Mouse (Mus musculus) C2C12 (cell line): Measurements from ENCODE around the gene Hc.

Experiments
- CTCF ChIP-seq: IDR thresholded peaks from one replicate; pipeline ENCODE4 v1.5.1; 2011; ENCODE audit not compliant: control insufficient read depth, insufficient read depth, insufficient read length
- MAX ChIP-seq: IDR thresholded peaks from one replicate; pipeline ENCODE4 v1.6.1; 2011; ENCODE audit warnings: mild to moderate bottlenecking, control low read depth
- MYOG ChIP-seq: IDR thresholded peaks from one replicate; pipeline ENCODE4 v1.6.1; 2011; ENCODE audit not compliant: control insufficient read depth, insufficient read length; ENCODE audit errors: extremely low read depth
- USF1 ChIP-seq: IDR thresholded peaks from one replicate; pipeline ENCODE4 v1.6.1; 2011; ENCODE audit warnings: low read depth, mild to moderate bottlenecking, control low read depth, moderate library complexity

- TF ChIP-seq MAX (no peak), USF1 (no peak), CTCF (no peak), MYOG (no peak)
Observed at GRCm38 (mm10) chr2:35103558-35103957, 42.3 kb upstream of the Hc start.
